Mouse (Mus musculus): ENCODE measurements around the gene 3110040M04Rik.

- TF ChIP-seq TAL1 (IDR thresholded peaks at IDR 0.05; ENCODE audit: low read length), result no peak
- TF ChIP-seq GATA1 (IDR thresholded peaks at IDR 0.05; ENCODE audit: low read length), result no peak
Observed at GRCm38 (mm10) chr1:151166031-151166430, 37.9 kb upstream of the 3110040M04Rik start.

Measured in erythroblast, embryonic 14.5 days (primary cell).